Mouse (Mus musculus) kidney, adult 2 months (tissue): ENCODE measurements around the gene Lima1. TPM values are rescaled to one million over a fixed set of nuclear protein-coding genes. Genes with fewer than 3 reads are reported as not detected.

ENCODE experiments used
- DNase-seq: peaks from one replicate; pipeline ENCODE4 v3.0.0; 2021
- H3K27ac ChIP-seq: fragments of 200-500 bp; 2 replicates; pipeline ENCODE4 v1.5.1; 2012; ENCODE audit warnings: low read depth, low read length, control low read depth, inconsistent platforms; ENCODE audit not compliant: insufficient read depth
- H3K27me3 ChIP-seq: fragments of 200-500 bp; replicated peaks from 2 replicates; pipeline ENCODE4 v1.6.1; 2012; ENCODE audit warnings: mild to moderate bottlenecking, moderate library complexity, low read length, inconsistent platforms; ENCODE audit not compliant: control insufficient read depth, insufficient read depth
- H3K36me3 ChIP-seq: fragments of 200-500 bp; 2 replicates; pipeline ENCODE4 v1.6.1; 2012; ENCODE audit warnings: mild to moderate bottlenecking, moderate library complexity, low read length, inconsistent platforms; ENCODE audit not compliant: control insufficient read depth, insufficient read depth
- H3K4me1 ChIP-seq: fragments of 200-500 bp; 2 replicates; pipeline ENCODE4 v1.6.1; 2011; ENCODE audit warnings: low read length; ENCODE audit not compliant: control insufficient read depth, insufficient read depth
- H3K4me3 ChIP-seq: fragments of 200-500 bp; 2 replicates; pipeline ENCODE4 v1.5.1; 2011; ENCODE audit warnings: mild to moderate bottlenecking, low read depth, low read length, control low read depth; ENCODE audit not compliant: insufficient read depth
- CTCF ChIP-seq: fragments of 200-500 bp; conservative IDR thresholded peaks from 2 replicates; pipeline ENCODE4 v1.5.1; 2011; ENCODE audit warnings: low read depth, mild to moderate bottlenecking, control low read depth, low read length, moderate library complexity, mixed read lengths; ENCODE audit not compliant: insufficient read depth, insufficient read length
- POLR2A ChIP-seq: fragments of 200-500 bp; IDR thresholded peaks from one replicate; pipeline ENCODE4 v1.6.1; 2011; ENCODE audit warnings: low read depth, low read length, control low read depth
- WGBS: fragments of 180-500 bp; shearing (Covaris S2); methylation state at CpG from one replicate; pipeline ENCODE4 v1.1.7; 2018; 5-methylcytosine and 5-hydroxymethylcytosine counted together
- polyA plus RNA-seq: library from polyadenylated mRNA; depleted of rRNA; stranded (reverse); fragments of >200 nt; gene quantifications from 2 replicates; pipeline ENCODE4 v1.2.3, GENCODE M21; 2012

Gene Lima1
- polyA plus RNA-seq, 1 experiment = 32.7 TPM

GRCm38 (mm10) chr15:99866450-99867221, 8.6 kb downstream of the Lima1 start:
- DNase-seq = peak; percentile 82

GRCm38 (mm10) chr15:99865942-99866341, 9.3 kb downstream of the Lima1 start:
- Histone ChIP-seq H3K27me3 (no peaks in the 10 kb centered on the region), H3K4me3 (no peak overlapping the region), H3K4me1 (peaks cover 26% of the 10 kb centered on the region), H3K36me3 (no peaks in the 10 kb centered on the region; the same call in 1 of the 2 replicates), H3K27ac (peak overlapping the region; percentile 82)
- 22% methylated on average over 5 of the region's 5 CpGs for WGBS
- TF ChIP-seq CTCF (no peak), POLR2A (no peak)
- DNase-seq = peak; percentile 88

More at GRCm38 (mm10) chr15:99866450-99867221, 8.6 kb downstream of the Lima1 start:
- Histone ChIP-seq H3K4me3 (no peak overlapping the region), H3K4me1 (peaks cover 26% of the 10 kb centered on the region), H3K36me3 (no peaks in the 10 kb centered on the region; the same call in 1 of the 2 replicates), H3K27ac (peak overlapping the region; percentile 82), H3K27me3 (no peaks in the 10 kb centered on the region)
- WGBS = 57% methylated on average over 15 of the region's 15 CpGs
- TF ChIP-seq CTCF (no peak), POLR2A (no peak)

- H3K27ac ChIP-seq = peak overlapping the region; percentile 82
- H3K36me3 ChIP-seq = no peaks in the 10 kb centered on the region; the same call in 1 of the 2 replicates
- no peak for DNase-seq
- 75% methylated on average over 20 of the region's 20 CpGs for WGBS
- H3K27me3 ChIP-seq = no peaks in the 10 kb centered on the region
- H3K4me3 ChIP-seq = no peak overlapping the region
- peaks cover 26% of the 10 kb centered on the region for H3K4me1 ChIP-seq
- no peak for TF ChIP-seq CTCF
- no peak for TF ChIP-seq POLR2A
Observed at GRCm38 (mm10) chr15:99865494-99865941, 9.7 kb downstream of the Lima1 start.

- H3K4me1 ChIP-seq = peaks cover 26% of the 10 kb centered on the region
- no peak overlapping the region for H3K4me3 ChIP-seq
- DNase-seq = peak; percentile 61
- peak overlapping the region; percentile 82; the same call in 1 of the 2 replicates for H3K27ac ChIP-seq
- H3K36me3 ChIP-seq = no peaks in the 10 kb centered on the region; the same call in 1 of the 2 replicates
- 64% methylated on average over 7 of the region's 7 CpGs for WGBS
- no peak for TF ChIP-seq POLR2A
- 0 out of 2 replicates have a peak, but pooled peaks have one; percentile 24 for TF ChIP-seq CTCF
- no peaks in the 10 kb centered on the region for H3K27me3 ChIP-seq
Observed at GRCm38 (mm10) chr15:99865046-99865445, 10.2 kb downstream of the Lima1 start.

- no peak overlapping the region for H3K27ac ChIP-seq
- no peaks in the 10 kb centered on the region for H3K27me3 ChIP-seq
- H3K4me3 ChIP-seq = no peak overlapping the region
- TF ChIP-seq CTCF (peak; percentile 30; the same call in 1 of the 2 replicates), POLR2A (no peak)
- no peaks in the 10 kb centered on the region; the same call in 1 of the 2 replicates for H3K36me3 ChIP-seq
- peaks cover 26% of the 10 kb centered on the region for H3K4me1 ChIP-seq
- no peak for DNase-seq
- 97% methylated on average over 8 of the region's 8 CpGs for WGBS
Observed at GRCm38 (mm10) chr15:99863786-99864185, 11.5 kb downstream of the Lima1 start.

GRCm38 (mm10) chr15:99863358-99863757, 11.9 kb downstream of the Lima1 start:
- WGBS = 89% methylated on average over 6 of the region's 6 CpGs
- H3K4me3 ChIP-seq = no peak overlapping the region
- DNase-seq = no peak
- no peak overlapping the region for H3K27ac ChIP-seq
- H3K27me3 ChIP-seq = no peaks in the 10 kb centered on the region
- peaks cover 23% of the 10 kb centered on the region for H3K4me1 ChIP-seq
- no peak for TF ChIP-seq CTCF
- no peak for TF ChIP-seq POLR2A
- no peaks in the 10 kb centered on the region for H3K36me3 ChIP-seq

- Histone ChIP-seq H3K36me3 (no peaks in the 10 kb centered on the region), H3K4me3 (no peak overlapping the region), H3K27me3 (no peaks in the 10 kb centered on the region), H3K4me1 (peaks cover 20% of the 10 kb centered on the region), H3K27ac (peak overlapping the region; percentile 37; the same call in 1 of the 2 replicates)
- 29% methylated on average over 11 of the region's 11 CpGs for WGBS
- DNase-seq = peak; percentile 61
- no peak for TF ChIP-seq CTCF
- no peak for TF ChIP-seq POLR2A
Observed at GRCm38 (mm10) chr15:99862473-99862872, 12.8 kb downstream of the Lima1 start.
